In genomic region chr3:32334901-32335300, GRCm38 (mm10) we compare ENCODE assay signal across 13 mouse cellular contexts. TPM values are rescaled to one million over a fixed set of nuclear protein-coding genes. Genes with fewer than 3 reads are reported as not detected.
DNase-seq lines count a peak whose midpoint lies in the region; ATAC-seq and TF ChIP-seq lines count a peak whose summit lies in the region.
"Had no signal": no experiment of that assay in that cellular context is flagged by ENCODE, and none has a peak within 500 bp of the region (broad histone marks: within the 10 kb centered on the region; RNA-seq: fewer than 3 reads in every experiment).

No protein-coding gene starts in this region.

- WGBS in heart, embryonic 11.5 days (ENCODE audit: insufficient replicate concordance), result 72% methylated on average over 11 of the region's 11 CpGs
- 53% methylated on average over 11 of the region's 11 CpGs for WGBS in heart, adult 2 months
- 49% methylated on average over 11 of the region's 11 CpGs for WGBS in lung, postnatal 0 days
- WGBS in forebrain, embryonic 14.5 days, result 84% methylated on average over 11 of the region's 11 CpGs

- no peaks in the 10 kb centered on the region for H3K27me3 ChIP-seq in heart, embryonic 11.5 days (ENCODE audit: control insufficient read depth, insufficient read depth, low read length)
- H3K27me3 ChIP-seq in heart, adult 2 months (ENCODE audit: control insufficient read depth, insufficient read depth, low read length), result no peaks in the 10 kb centered on the region
- H3K27me3 ChIP-seq in lung, postnatal 0 days (replicated peaks; ENCODE audit: insufficient read depth, low read length), result no peaks in the 10 kb centered on the region
- H3K27me3 ChIP-seq in forebrain, embryonic 14.5 days (replicated peaks; ENCODE audit: control insufficient read depth, insufficient read depth, low read length), result no peaks in the 10 kb centered on the region
- H3K27me3 ChIP-seq: CH12.LX; forebrain, embryonic 15.5 days; hindbrain, embryonic 13.5 days; limb, embryonic 12.5 days had no signal

- H3K4me3 ChIP-seq in heart, embryonic 11.5 days (ENCODE audit: low read depth, low read length), result no peak overlapping the region
- H3K4me3 ChIP-seq in heart, adult 2 months, result peak overlapping the region; percentile 5; the same call in 1 of the 2 replicates
- H3K4me3 ChIP-seq in lung, postnatal 0 days (ENCODE audit: low read depth, low read length), result no peak overlapping the region
- H3K4me3 ChIP-seq in forebrain, embryonic 14.5 days (ENCODE audit: low read depth, low read length), result no peak overlapping the region
- H3K4me3 ChIP-seq: forebrain, embryonic 15.5 days; hindbrain, embryonic 13.5 days; limb, embryonic 12.5 days had no signal

- no peak for TF ChIP-seq POLR2A in heart, adult 2 months (IDR thresholded peaks at IDR 0.05; ENCODE audit: insufficient read depth, low read depth, low read length)

- no peaks in the 10 kb centered on the region for H3K79me2 ChIP-seq in heart, adult 2 months (replicated peaks; ENCODE audit: control insufficient read depth, insufficient read depth, low read length)

- no peaks in the 10 kb centered on the region for H3K36me3 ChIP-seq in heart, embryonic 11.5 days (ENCODE audit: control insufficient read depth, insufficient read depth, low read length)
- H3K36me3 ChIP-seq in heart, adult 2 months (ENCODE audit: control insufficient read depth, insufficient read depth, low read length), result no peaks in the 10 kb centered on the region
- no peaks in the 10 kb centered on the region for H3K36me3 ChIP-seq in lung, postnatal 0 days (ENCODE audit: insufficient read depth, low read length)
- H3K36me3 ChIP-seq in forebrain, embryonic 14.5 days (ENCODE audit: control insufficient read depth, insufficient read depth, low read length), result peaks cover 6% of the 10 kb centered on the region; the same call in 1 of the 2 replicates
- H3K36me3 ChIP-seq: forebrain, embryonic 15.5 days; limb, embryonic 12.5 days had no signal

- H3K9me3 ChIP-seq in heart, embryonic 11.5 days (replicated peaks; ENCODE audit: control insufficient read depth, low read length), result no peaks in the 10 kb centered on the region
- H3K9me3 ChIP-seq in lung, postnatal 0 days (ENCODE audit: low read length), result no peaks in the 10 kb centered on the region
- H3K9me3 ChIP-seq in forebrain, embryonic 14.5 days (replicated peaks; ENCODE audit: control insufficient read depth, low read length), result no peaks in the 10 kb centered on the region
- H3K9me3 ChIP-seq: forebrain, embryonic 15.5 days; hindbrain, embryonic 13.5 days; limb, embryonic 12.5 days had no signal

- H3K27ac ChIP-seq in heart, embryonic 11.5 days (ENCODE audit: low read depth, low read length), result no peak overlapping the region
- 0 out of 2 replicates have a peak overlapping the region, but pooled peaks have one; percentile 4 for H3K27ac ChIP-seq in heart, adult 2 months
- no peak overlapping the region for H3K27ac ChIP-seq in lung, postnatal 0 days (ENCODE audit: low read length)
- H3K27ac ChIP-seq in forebrain, embryonic 14.5 days (ENCODE audit: low read depth, low read length), result no peak overlapping the region
- H3K27ac ChIP-seq: forebrain, embryonic 15.5 days; hindbrain, embryonic 13.5 days; limb, embryonic 12.5 days had no signal

- TF ChIP-seq CTCF in heart, adult 2 months (IDR thresholded peaks at IDR 0.05), result no peak
- TF ChIP-seq CTCF in lung, postnatal 0 days (IDR thresholded peaks at IDR 0.05), result no peak

- no peaks in the 10 kb centered on the region for H3K4me1 ChIP-seq in heart, embryonic 11.5 days (ENCODE audit: control insufficient read depth, insufficient read depth, low read length)
- H3K4me1 ChIP-seq in heart, adult 2 months (ENCODE audit: control insufficient read depth, insufficient read depth, low read length), result no peaks in the 10 kb centered on the region; the same call in 1 of the 2 replicates
- H3K4me1 ChIP-seq in lung, postnatal 0 days (ENCODE audit: insufficient read depth, low read depth, low read length), result no peaks in the 10 kb centered on the region
- no peaks in the 10 kb centered on the region for H3K4me1 ChIP-seq in forebrain, embryonic 14.5 days (ENCODE audit: control insufficient read depth, insufficient read depth, low read length)
- H3K4me1 ChIP-seq: limb, embryonic 12.5 days had no signal

- DNase-seq in heart, adult 18-20 months, result peak; percentile 77 to 79
- peak; percentile 66 to 74 for DNase-seq in heart, adult 2 months
- peak; percentile 71 to 76 for DNase-seq in heart, postnatal 14 days
- peak; percentile 94 for DNase-seq in lung, postnatal 0 days (ENCODE audit: low spot score)
- no peak for DNase-seq in neural tube, embryonic 10.5 days (ENCODE audit: extremely low spot score, low spot score)
- DNase-seq in right cerebral cortex, postnatal 14 days, result no peak
- DNase-seq in forebrain, embryonic 14.5 days (ENCODE audit: low spot score), result no peak

- intact Hi-C loops in heart, adult 2 months (cut with DNase I), result loop anchor here (5.0 kb wide), 1 partner anchor 377 kb away; no protein-coding TSS in a partner anchor
- intact Hi-C loops in heart, postnatal 14 days (cut with DNase I), result loop anchor here (5.0 kb wide), 3 partner anchors 57 to 362 kb away; no protein-coding TSS in a partner anchor

- no peak overlapping the region for H3K9ac ChIP-seq in heart, embryonic 11.5 days (ENCODE audit: low read depth, low read length)
- H3K9ac ChIP-seq in heart, adult 2 months (ENCODE audit: low read depth, low read length), result peak overlapping the region; percentile 12; the same call in 1 of the 2 replicates
- no peak overlapping the region for H3K9ac ChIP-seq in lung, postnatal 0 days (replicated peaks; ENCODE audit: low read depth)
- no peak overlapping the region for H3K9ac ChIP-seq in forebrain, embryonic 14.5 days (ENCODE audit: low read length)
- H3K9ac ChIP-seq: forebrain, embryonic 15.5 days; hindbrain, embryonic 13.5 days; limb, embryonic 12.5 days had no signal

- no peak overlapping the region for H3K4me2 ChIP-seq in heart, embryonic 11.5 days
- 0 out of 2 replicates have a peak overlapping the region, but pooled peaks have one; percentile 18 for H3K4me2 ChIP-seq in lung, postnatal 0 days (replicated peaks; ENCODE audit: low read depth, low read length)
- H3K4me2 ChIP-seq in forebrain, embryonic 14.5 days (ENCODE audit: low read length), result no peak overlapping the region
- H3K4me2 ChIP-seq: forebrain, embryonic 15.5 days; hindbrain, embryonic 13.5 days; limb, embryonic 12.5 days; midbrain, embryonic 11.5 days had no signal

- no peak for ATAC-seq in heart, embryonic 11.5 days (replicated peaks; ENCODE audit: insufficient number of reproducible peaks, low FRiP score, low TSS enrichment)
- ATAC-seq in lung, postnatal 0 days, result peak; percentile 92
- no peak for ATAC-seq in forebrain, embryonic 14.5 days
- ATAC-seq: forebrain, embryonic 15.5 days had no signal

- 0 out of 2 replicates have a peak, but pooled peaks have one; percentile 21 for TF ChIP-seq EP300 in heart, adult 2 months (IDR thresholded peaks at IDR 0.05; ENCODE audit: insufficient read depth, low read depth, low read length)
- TF ChIP-seq EP300 in lung, postnatal 0 days (IDR thresholded peaks at IDR 0.05), result peak; percentile 48; the same call in 1 of the 2 replicates

RNA-seq across cellular contexts. Expression of gene Zmat3, which starts 30.9 kb away (rescaled TPM):
- 1 to 10 TPM; 7.1 to 7.5 TPM for total RNA-seq in heart, adult 18-20 months (2021)
- polyA plus RNA-seq in heart, embryonic 11.5 days (2014; fragmentation: Nextera tagmentation; extraction: Ambion mirVana), result 5.3 and 5.8 TPM in 2 replicates
- 1 to 10 TPM; 5.9 to 6.1 TPM for total RNA-seq in heart, adult 2 months (2021)
- polyA plus RNA-seq in heart, adult 2 months (2012; rRNA removed), result 4.4 and 7.3 TPM in 2 replicates
- 1 to 10 TPM; 8.4 to 9.7 TPM for total RNA-seq in heart, postnatal 14 days (2021)
- 1.9 and 2.1 TPM in 2 replicates for polyA plus RNA-seq in lung, postnatal 0 days (2015; fragmentation: Nextera tagmentation; extraction: Ambion mirVana)
- 6.8 and 7.2 TPM in 2 replicates for polyA plus RNA-seq in forebrain, embryonic 14.5 days (2014; fragmentation: Nextera tagmentation; extraction: Ambion mirVana)

Comparison
In these comparisons a context has a peak if more than half of its experiments do, and no peak if none do; other contexts are left out.
1. DNase-seq: peak in heart, adult 18-20 months (2 of 2), heart, adult 2 months (2 of 2), heart, postnatal 14 days (2 of 2) and lung, postnatal 0 days (single experiment); none in neural tube, embryonic 10.5 days (single experiment), right cerebral cortex, postnatal 14 days (single experiment) and forebrain, embryonic 14.5 days (single experiment).